Mouse (Mus musculus) lung, postnatal 10 days (tissue): ENCODE results near the gene Mllt3.

ENCODE experiments used
- DNase-seq: peaks from one replicate; pipeline ENCODE4 v3.0.0; 2021

Mllt3 gene

GRCm38 (mm10) chr4:87818276-87818675, 214.9 kb downstream of the Mllt3 start:
- no peak for DNase-seq

DNA sequence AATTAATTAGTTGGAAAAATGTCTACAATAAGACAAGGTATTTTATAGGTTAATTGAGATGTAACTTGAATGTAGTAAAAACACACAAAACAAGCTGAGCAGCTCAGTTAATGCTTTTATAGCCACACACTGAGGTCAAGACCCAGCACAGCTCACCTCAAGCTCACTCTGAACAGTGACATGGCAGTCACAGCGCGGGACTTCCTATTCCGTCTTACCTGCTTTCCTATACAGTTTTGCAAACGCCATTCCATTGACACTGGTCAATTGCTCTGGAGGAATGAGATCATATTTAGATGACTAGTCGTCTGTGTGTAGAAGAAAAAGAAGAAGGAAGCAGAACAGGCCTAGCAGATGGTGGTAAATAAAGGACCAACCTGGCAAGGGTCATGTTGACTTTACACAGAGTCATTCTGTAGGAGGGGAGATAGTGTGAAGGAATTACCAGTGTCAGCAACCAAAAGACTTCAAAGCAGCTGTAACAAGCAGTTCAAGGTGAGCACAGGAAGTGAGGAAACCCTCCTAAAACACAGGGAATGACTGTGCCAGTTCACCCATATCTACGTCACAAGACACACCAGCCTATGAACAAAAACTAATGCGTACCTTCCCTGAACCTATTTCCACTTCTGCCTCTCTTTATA, 217.6 kb downstream of the Mllt3 start:
- no peak for DNase-seq

DNA sequence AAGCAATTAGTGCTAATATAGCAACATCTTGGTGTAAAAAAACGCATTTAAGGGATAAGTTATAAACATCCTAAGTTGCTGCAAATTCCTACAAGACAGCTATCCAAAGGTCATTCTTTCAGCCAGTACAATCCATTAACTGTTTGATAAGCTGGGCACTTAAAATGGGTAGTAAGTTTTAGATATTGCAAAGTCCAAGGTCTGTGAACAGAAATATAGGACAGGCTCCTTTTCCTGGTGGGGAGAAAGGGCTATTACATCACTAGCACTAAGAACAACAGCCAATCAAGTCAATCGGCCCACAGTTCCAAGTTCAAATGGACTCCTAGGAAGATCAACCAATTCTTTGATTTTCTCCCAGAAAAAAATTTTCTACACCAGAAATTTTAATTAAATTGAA, 221.3 kb downstream of the Mllt3 start:
- DNase-seq: no peak

DNA sequence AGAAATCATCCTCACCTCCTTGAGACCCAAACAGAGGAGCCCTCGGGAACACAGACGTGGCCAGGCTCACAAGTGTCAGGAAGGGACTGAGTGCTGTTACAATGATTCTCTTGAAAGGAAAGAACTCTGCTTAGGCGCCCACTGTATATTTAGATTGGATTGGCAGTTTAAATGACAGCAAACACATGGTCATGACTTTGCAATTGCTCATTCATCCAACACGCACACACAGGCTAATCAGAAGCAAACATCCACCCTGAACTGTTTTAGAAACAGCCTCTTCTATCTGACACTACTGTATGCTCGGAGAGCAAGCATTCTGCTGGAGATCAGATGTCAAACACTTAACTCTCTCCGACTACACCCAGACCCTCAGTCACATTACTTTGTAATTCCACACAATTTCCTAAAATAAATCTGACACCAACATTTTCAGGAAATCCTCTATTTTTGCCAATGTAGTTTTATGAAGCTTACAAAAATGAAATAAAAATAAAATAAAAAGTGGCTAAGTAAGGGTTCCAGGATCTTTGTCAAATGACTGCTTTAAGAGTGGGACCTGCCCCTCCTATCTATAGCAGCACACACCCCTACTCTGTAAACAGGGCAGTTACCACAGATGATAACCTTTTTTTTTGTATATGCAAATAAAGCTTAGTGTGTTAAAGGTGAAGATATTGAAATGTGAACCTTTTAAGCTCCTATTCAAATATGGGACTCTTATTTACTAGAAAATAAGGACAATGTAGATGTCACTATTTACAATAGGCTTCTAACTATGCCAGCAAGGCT, 226.8 kb downstream of the Mllt3 start:
- no peak for DNase-seq

- no peak for DNase-seq
Measured at GRCm38 (mm10) chr4:87804576-87804975, 228.6 kb downstream of the Mllt3 start.

DNA sequence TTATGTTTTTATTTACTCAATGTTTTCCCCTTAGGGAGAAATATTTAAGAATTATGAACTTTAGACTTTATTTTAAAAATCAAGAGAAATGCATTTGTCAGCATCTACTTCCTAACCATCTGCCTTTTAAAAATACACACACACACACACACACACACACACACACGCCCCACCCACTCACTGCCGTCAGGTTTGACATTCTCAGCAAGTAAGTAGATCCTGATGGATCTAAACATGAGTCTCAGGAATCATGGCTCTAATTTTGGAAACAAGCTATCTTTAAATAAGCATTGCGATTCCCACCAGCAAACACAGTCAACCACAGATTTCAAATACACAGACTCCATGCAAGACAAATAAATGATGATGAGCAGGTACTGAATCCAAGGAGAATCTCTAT, 229.9 kb downstream of the Mllt3 start:
- DNase-seq: no peak

- DNase-seq: no peak
Measured at GRCm38 (mm10) chr4:87802140-87802539, 231.0 kb downstream of the Mllt3 start.

GRCm38 (mm10) chr4:87801332-87801731, 231.8 kb downstream of the Mllt3 start:
- DNase-seq: no peak

- no peak for DNase-seq
Measured at GRCm38 (mm10) chr4:87800276-87800675, 232.9 kb downstream of the Mllt3 start.

DNA sequence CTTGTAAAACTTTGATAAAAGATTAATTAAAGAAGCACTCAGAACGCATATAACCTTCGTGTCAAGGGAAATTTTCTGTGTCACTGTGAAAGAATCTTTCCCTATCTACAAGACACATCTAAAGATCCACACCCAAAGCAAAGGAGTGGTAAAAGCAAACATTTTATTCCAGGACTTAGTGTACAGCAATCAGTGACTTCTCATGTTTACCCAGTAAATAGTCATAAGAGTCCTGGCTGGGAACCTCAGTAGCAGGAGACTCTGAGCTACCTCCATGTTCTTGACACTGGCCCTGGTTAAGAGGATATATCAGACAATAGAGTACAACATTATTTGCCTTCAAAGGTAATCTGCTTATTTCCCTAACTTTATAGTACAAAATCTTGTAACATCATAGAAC, 233.7 kb downstream of the Mllt3 start:
- no peak for DNase-seq

DNA sequence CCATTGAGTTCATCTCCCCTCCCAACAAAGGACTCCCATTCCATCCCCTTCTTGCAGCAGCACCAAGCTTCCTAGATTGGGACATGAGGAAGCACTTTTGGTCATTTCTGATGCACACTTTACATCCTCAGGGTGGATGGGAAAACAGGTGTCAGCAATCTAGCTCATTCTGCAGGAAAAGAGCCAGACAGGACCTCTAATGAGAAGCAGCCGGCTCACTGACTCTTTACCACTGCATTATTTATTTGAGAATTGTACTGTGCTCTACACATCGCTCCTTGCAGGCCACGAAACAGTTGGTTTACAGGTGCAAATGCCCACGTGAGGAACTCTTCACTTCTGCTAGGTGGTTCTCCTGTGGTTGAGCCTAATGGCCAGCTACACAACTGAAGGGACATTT, 237.9 kb downstream of the Mllt3 start:
- no peak for DNase-seq

DNA sequence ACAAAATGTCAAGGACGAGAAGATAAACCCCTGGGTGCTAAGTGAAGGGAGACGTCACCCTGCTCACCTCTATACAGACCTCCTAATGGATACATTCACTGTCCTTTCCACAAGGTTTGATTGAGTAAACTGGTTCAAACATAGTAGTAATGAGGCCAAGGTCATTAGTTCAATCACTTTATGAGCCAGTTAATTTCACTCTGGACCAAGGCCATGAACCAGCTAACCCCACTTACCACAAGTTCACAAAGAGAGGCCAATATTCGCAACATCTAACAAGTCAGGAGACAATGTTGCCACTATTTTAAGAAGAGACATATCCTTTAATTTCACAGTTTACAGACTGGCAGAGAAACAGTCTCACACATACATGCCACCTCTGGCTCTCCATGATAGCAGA, 238.9 kb downstream of the Mllt3 start:
- no peak for DNase-seq

- no peak for DNase-seq
Measured at GRCm38 (mm10) chr4:87792511-87792910, 240.7 kb downstream of the Mllt3 start.

GRCm38 (mm10) chr4:87789446-87789845, 243.7 kb downstream of the Mllt3 start:
- no peak for DNase-seq

DNA sequence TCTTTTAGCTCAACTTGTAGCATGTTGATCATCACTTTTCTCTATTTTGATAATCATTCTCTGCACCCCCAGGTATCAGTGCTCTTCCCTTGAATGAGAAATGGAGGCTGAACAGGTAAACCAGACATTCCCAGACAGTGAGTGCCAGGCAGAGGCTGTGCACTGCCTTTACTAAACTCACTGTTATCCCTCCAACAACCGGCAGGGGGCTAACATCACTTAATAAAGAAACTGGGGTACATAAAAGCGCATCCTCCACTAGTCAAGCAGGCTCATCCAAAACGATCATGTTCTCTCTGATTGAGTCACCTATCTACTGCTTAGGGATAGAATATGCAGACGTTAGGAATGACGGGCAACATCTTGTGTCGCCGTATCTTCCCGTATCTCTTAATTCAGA, 244.5 kb downstream of the Mllt3 start:
- DNase-seq: peak; percentile 72

GRCm38 (mm10) chr4:87785132-87786074, 247.8 kb downstream of the Mllt3 start:
- DNase-seq: peak; percentile 65

GRCm38 (mm10) chr4:87783809-87784208, 249.4 kb downstream of the Mllt3 start:
- no peak for DNase-seq

DNA sequence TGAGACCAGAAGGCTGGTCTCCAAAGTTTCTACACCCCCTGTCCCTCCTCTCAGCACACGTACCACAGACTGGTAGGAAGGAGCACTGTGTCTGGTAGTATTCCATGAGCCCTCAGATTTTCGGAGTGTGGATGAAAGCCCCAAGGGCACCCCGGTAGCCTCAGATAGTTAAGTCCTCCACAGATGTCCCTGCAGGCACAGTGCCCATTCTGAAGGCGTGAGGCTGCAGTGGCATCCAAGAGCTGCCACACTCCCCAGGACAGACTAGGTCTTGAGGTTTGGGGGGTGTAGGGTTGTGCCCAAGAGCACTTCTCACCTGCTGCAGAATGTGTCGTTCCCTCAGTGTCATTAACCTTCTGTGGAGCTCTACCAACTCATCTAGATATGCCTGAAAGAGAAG, 251.2 kb downstream of the Mllt3 start:
- DNase-seq: no peak

- DNase-seq: peak; percentile 66
Measured at GRCm38 (mm10) chr4:87775721-87776120, 257.4 kb downstream of the Mllt3 start.

DNA sequence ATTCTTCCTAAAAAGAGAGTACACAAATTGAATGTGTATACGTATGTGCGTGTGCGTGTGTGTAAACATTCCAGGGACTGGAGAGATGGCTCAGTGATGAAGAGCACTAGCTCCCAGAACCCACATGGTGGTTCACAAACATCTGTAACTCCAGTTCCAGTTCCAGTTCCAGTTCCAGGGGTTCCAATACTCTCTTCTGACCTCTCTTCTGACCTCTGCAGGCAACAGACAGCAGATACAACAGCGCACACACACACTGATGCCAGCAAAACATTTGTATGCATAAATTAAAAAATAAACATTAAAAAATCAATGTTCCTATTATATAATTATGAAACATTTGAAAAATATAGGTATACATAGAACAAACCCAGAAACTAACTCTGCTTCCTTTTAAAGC, 258.6 kb downstream of the Mllt3 start:
- no peak for DNase-seq

GRCm38 (mm10) chr4:87767711-87768561, 265.2 kb downstream of the Mllt3 start:
- DNase-seq: peak; percentile 15

DNA sequence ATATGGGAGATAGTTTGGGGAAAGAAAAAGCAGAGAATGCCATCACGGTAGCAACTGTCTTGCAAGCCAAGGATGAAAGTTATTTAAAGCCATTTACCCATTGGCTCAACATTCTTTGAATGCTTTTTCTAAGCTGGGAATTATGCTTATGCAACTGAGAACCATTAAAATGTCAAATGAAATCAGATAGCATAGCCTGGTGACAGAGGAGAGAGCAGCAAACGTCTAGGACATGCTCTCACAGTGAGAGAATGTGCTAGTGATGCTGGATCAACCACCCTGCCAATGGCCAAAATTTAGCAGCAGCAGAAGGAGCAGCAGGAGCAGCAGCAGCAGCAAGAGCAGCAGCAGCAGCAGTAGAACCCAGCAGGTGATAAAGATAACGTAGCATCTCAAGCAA, 267.4 kb downstream of the Mllt3 start:
- DNase-seq: peak; percentile 17

- DNase-seq: no peak
Measured at GRCm38 (mm10) chr4:87761075-87761474, 272.1 kb downstream of the Mllt3 start.
